Mouse (Mus musculus) heart, embryonic 12.5 days (tissue): Measurements from ENCODE around the gene Napepld. TPM values are rescaled to one million over a fixed set of nuclear protein-coding genes. Genes with fewer than 3 reads are reported as not detected.
A peak's percentile ranks its signal among the peaks of the same experiment; 100 is the strongest.

ENCODE experiments used
- ATAC-seq: fragments of 200-750 bp; cut with Nextera tagmentation; 2 replicates; pipeline ENCODE4 v1.8.0; 2017; ENCODE audit warnings: moderate TSS enrichment, moderate library complexity; ENCODE audit not compliant: insufficient number of reproducible peaks, low FRiP score
- H3K27ac ChIP-seq: fragments of 300-500 bp; sonication (generic); 2 replicates; pipeline ENCODE4 v1.5.1; 2016; ENCODE audit warnings: mild to moderate bottlenecking, moderate library complexity; ENCODE audit not compliant: poor library complexity, severe bottlenecking
- H3K27me3 ChIP-seq: fragments of 300-500 bp; sonication (generic); replicated peaks from 2 replicates; pipeline ENCODE4 v1.6.1; 2016; ENCODE audit warnings: mild to moderate bottlenecking, moderate library complexity
- H3K36me3 ChIP-seq: fragments of 300-500 bp; sonication (generic); 2 replicates; pipeline ENCODE4 v1.6.1; 2016; ENCODE audit warnings: mild to moderate bottlenecking, moderate library complexity
- H3K4me1 ChIP-seq: fragments of 300-500 bp; sonication (generic); replicated peaks from 2 replicates; pipeline ENCODE4 v1.6.1; 2016; ENCODE audit warnings: mild to moderate bottlenecking
- H3K4me2 ChIP-seq: fragments of 300-500 bp; sonication (generic); 2 replicates; pipeline ENCODE4 v1.6.1; 2016; ENCODE audit warnings: mild to moderate bottlenecking, moderate library complexity
- H3K4me3 ChIP-seq: fragments of 300-500 bp; sonication (generic); 2 replicates; pipeline ENCODE4 v1.5.1; 2016; ENCODE audit warnings: mild to moderate bottlenecking
- H3K9ac ChIP-seq: fragments of 300-500 bp; sonication (generic); 2 replicates; pipeline ENCODE4 v1.6.1; 2016; ENCODE audit warnings: mild to moderate bottlenecking, moderate library complexity
- H3K9me3 ChIP-seq: fragments of 300-500 bp; sonication (generic); replicated peaks from 2 replicates; pipeline ENCODE4 v1.6.1; 2016; ENCODE audit warnings: mild to moderate bottlenecking, moderate library complexity
- WGBS: fragments of 180-500 bp; shearing (Covaris S2); methylation state at CpG from one replicate; pipeline ENCODE4 v1.1.7; 2016; 5-methylcytosine and 5-hydroxymethylcytosine counted together
- polyA plus RNA-seq: library from polyadenylated mRNA; unstranded; fragments of >200 nt; fragmentation: Nextera tagmentation; extraction: Ambion mirVana; gene quantifications from 2 replicates; pipeline ENCODE4 v1.2.1, GENCODE M21; 2016

The Napepld gene
- polyA plus RNA-seq, 1 experiment from 2014 or later = 5.4 TPM

DNA sequence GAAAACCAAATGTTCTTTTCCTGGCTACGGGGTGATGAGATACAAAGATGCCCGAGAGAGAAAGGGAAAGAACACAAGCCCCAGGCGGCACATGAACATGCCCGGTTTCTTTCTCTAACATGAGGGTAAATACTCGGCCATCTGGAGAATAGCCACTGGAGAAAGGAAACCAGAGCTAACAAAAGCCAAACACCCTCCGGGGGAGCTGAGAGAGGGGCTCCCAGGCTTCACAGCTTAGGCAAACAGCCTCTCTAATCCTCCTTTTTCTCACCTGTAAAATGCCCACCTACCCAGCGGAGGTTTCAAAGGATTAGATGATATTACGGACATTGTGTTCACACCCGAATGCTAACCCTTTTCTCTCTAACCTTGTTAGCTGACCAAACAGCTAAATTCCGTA is 16.2 kb downstream of the Napepld start:
- 69% methylated on average over 10 of the region's 10 CpGs for WGBS
- no peaks in the 10 kb centered on the region for H3K27me3 ChIP-seq
- no peak overlapping the region for H3K27ac ChIP-seq
- ATAC-seq = no peak
- no peak overlapping the region for H3K4me2 ChIP-seq
- H3K9me3 ChIP-seq = peaks cover 3% of the 10 kb centered on the region
- H3K4me1 ChIP-seq = peaks cover 14% of the 10 kb centered on the region
- H3K36me3 ChIP-seq = no peaks in the 10 kb centered on the region
- H3K4me3 ChIP-seq = no peak overlapping the region
- no peak overlapping the region for H3K9ac ChIP-seq

GRCm38 (mm10) chr5:21683811-21684210 is 17.4 kb downstream of the Napepld start:
- Histone ChIP-seq H3K4me3 (no peak overlapping the region), H3K36me3 (no peaks in the 10 kb centered on the region), H3K27me3 (no peaks in the 10 kb centered on the region), H3K4me2 (no peak overlapping the region), H3K27ac (no peak overlapping the region), H3K9me3 (peaks cover 3% of the 10 kb centered on the region), H3K9ac (no peak overlapping the region), H3K4me1 (peaks cover 16% of the 10 kb centered on the region)
- 88% methylated on average over 9 of the region's 9 CpGs for WGBS
- ATAC-seq = no peak

GRCm38 (mm10) chr5:21680940-21681339 is 20.3 kb downstream of the Napepld start:
- Histone ChIP-seq H3K27ac (no peak overlapping the region), H3K4me1 (peaks cover 16% of the 10 kb centered on the region), H3K4me3 (no peak overlapping the region), H3K27me3 (no peaks in the 10 kb centered on the region), H3K36me3 (peaks cover 9% of the 10 kb centered on the region), H3K9me3 (peaks cover 6% of the 10 kb centered on the region), H3K9ac (no peak overlapping the region), H3K4me2 (0 out of 2 replicates have a peak overlapping the region, but pooled peaks have one; percentile 5)
- ATAC-seq = no peak
- WGBS = 70% methylated on average over 5 of the region's 5 CpGs

- Histone ChIP-seq H3K36me3 (peaks cover 16% of the 10 kb centered on the region), H3K9me3 (peaks cover 6% of the 10 kb centered on the region), H3K27ac (no peak overlapping the region), H3K4me1 (peaks cover 22% of the 10 kb centered on the region), H3K9ac (no peak overlapping the region), H3K27me3 (no peaks in the 10 kb centered on the region), H3K4me2 (no peak overlapping the region), H3K4me3 (no peak overlapping the region)
- WGBS = 78% methylated on average over 4 of the region's 4 CpGs
- ATAC-seq = no peak
These were observed 21.2 kb downstream of the Napepld start for GRCm38 (mm10) chr5:21680029-21680428.

GRCm38 (mm10) chr5:21678363-21678762 is 22.8 kb downstream of the Napepld start:
- 92% methylated on average over 9 of the region's 9 CpGs for WGBS
- Histone ChIP-seq H3K9ac (no peak overlapping the region), H3K4me3 (no peak overlapping the region), H3K9me3 (peaks cover 3% of the 10 kb centered on the region; the same call in 1 of the 2 replicates), H3K36me3 (peaks cover 19% of the 10 kb centered on the region), H3K4me1 (peaks cover 26% of the 10 kb centered on the region), H3K27me3 (no peaks in the 10 kb centered on the region), H3K27ac (no peak overlapping the region), H3K4me2 (no peak overlapping the region)
- ATAC-seq = no peak

GRCm38 (mm10) chr5:21677939-21678338 is 23.3 kb downstream of the Napepld start:
- 88% methylated on average over 6 of the region's 6 CpGs for WGBS
- no peak for ATAC-seq
- H3K9ac ChIP-seq = no peak overlapping the region
- no peak overlapping the region for H3K27ac ChIP-seq
- H3K36me3 ChIP-seq = peaks cover 19% of the 10 kb centered on the region
- H3K27me3 ChIP-seq = no peaks in the 10 kb centered on the region
- H3K4me2 ChIP-seq = no peak overlapping the region
- H3K9me3 ChIP-seq = peaks cover 3% of the 10 kb centered on the region; the same call in 1 of the 2 replicates
- peaks cover 29% of the 10 kb centered on the region for H3K4me1 ChIP-seq
- H3K4me3 ChIP-seq = no peak overlapping the region

DNA sequence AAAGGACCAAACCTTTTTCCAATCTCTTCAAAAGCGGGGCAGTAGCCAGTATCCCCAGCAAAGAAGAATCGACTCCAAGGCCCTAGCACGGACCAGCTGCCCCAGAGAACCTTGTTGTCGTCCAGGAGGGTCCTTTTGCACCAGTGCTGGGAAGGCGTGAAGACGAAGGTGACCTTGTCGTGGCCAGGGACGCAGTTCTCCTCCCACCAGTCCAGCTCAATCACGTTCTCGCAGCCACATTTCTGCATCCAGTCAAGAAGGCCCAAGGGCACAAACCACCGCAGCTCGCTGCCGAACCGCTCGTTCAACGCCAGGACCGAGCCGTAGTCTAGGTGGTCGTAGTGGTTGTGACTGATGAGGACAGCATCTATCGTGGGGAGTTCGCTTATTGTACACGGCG is 25.7 kb downstream of the Napepld start:
- H3K27ac ChIP-seq = no peak overlapping the region
- no peak overlapping the region for H3K9ac ChIP-seq
- H3K27me3 ChIP-seq = no peaks in the 10 kb centered on the region
- H3K4me3 ChIP-seq = no peak overlapping the region
- peaks cover 3% of the 10 kb centered on the region; the same call in 1 of the 2 replicates for H3K9me3 ChIP-seq
- peaks cover 19% of the 10 kb centered on the region for H3K36me3 ChIP-seq
- H3K4me2 ChIP-seq = no peak overlapping the region
- no peak for ATAC-seq
- 91% methylated on average over 23 of the region's 23 CpGs for WGBS
- H3K4me1 ChIP-seq = peaks cover 18% of the 10 kb centered on the region

DNA sequence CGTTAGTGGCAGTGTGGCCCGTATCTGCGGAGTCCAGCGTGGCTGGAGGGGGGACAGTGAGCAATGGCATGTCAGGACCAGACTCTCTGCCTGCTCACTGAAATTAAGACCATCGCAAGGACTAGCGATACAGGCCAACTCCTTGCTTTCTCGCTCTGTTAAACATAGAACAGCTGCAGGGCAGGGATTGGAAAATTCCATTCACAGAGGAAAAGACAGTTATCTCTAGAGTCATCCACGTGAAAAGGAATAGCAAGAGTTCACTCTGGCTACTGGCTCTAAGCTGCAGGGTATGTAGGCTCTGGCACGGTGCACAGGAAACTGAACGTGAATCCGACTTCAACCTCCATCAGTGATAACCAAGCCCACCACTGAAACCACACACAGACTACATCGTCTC is 26.2 kb downstream of the Napepld start:
- Histone ChIP-seq H3K4me1 (peaks cover 15% of the 10 kb centered on the region), H3K4me2 (no peak overlapping the region), H3K9ac (no peak overlapping the region), H3K9me3 (peaks cover 3% of the 10 kb centered on the region; the same call in 1 of the 2 replicates), H3K27ac (no peak overlapping the region), H3K4me3 (no peak overlapping the region), H3K27me3 (no peaks in the 10 kb centered on the region), H3K36me3 (peaks cover 19% of the 10 kb centered on the region)
- 67% methylated on average over 12 of the region's 12 CpGs for WGBS
- no peak for ATAC-seq

- Histone ChIP-seq H3K36me3 (peaks cover 19% of the 10 kb centered on the region), H3K27ac (no peak overlapping the region), H3K9ac (no peak overlapping the region), H3K9me3 (peaks cover 3% of the 10 kb centered on the region; the same call in 1 of the 2 replicates), H3K27me3 (no peaks in the 10 kb centered on the region), H3K4me3 (no peak overlapping the region), H3K4me2 (no peak overlapping the region), H3K4me1 (peaks cover 13% of the 10 kb centered on the region)
- 80% methylated on average over 9 of the region's 9 CpGs for WGBS
- no peak for ATAC-seq
These were observed 27.5 kb downstream of the Napepld start for GRCm38 (mm10) chr5:21673742-21674141.

- no peaks in the 10 kb centered on the region for H3K27me3 ChIP-seq
- H3K9me3 ChIP-seq = peaks cover 2% of the 10 kb centered on the region; the same call in 1 of the 2 replicates
- peak overlapping the region; percentile 20; the same call in 1 of the 2 replicates for H3K4me3 ChIP-seq
- H3K4me1 ChIP-seq = peaks cover 13% of the 10 kb centered on the region
- no peak overlapping the region for H3K9ac ChIP-seq
- peak; percentile 95 for ATAC-seq
- peak overlapping the region; percentile 12; the same call in 1 of the 2 replicates for H3K27ac ChIP-seq
- peak overlapping the region; percentile 57 for H3K4me2 ChIP-seq
- peaks cover 17% of the 10 kb centered on the region for H3K36me3 ChIP-seq
- WGBS = 46% methylated on average over 23 of the region's 23 CpGs
These were observed 28.2 kb downstream of the Napepld start for GRCm38 (mm10) chr5:21672812-21673635.

GRCm38 (mm10) chr5:21669307-21669706 is 31.9 kb downstream of the Napepld start:
- no peak for ATAC-seq
- no peak overlapping the region for H3K9ac ChIP-seq
- WGBS = 87% methylated on average over 2 of the region's 2 CpGs

More at GRCm38 (mm10) chr5:21669307-21669706, 31.9 kb downstream of the Napepld start:
- Histone ChIP-seq H3K4me1 (peaks cover 3% of the 10 kb centered on the region; the same call in 1 of the 2 replicates), H3K9me3 (no peaks in the 10 kb centered on the region), H3K4me3 (no peak overlapping the region), H3K27ac (no peak overlapping the region), H3K36me3 (0 out of 2 replicates have a peak, but pooled peaks cover under 1% of the 10 kb centered on the region), H3K27me3 (no peaks in the 10 kb centered on the region), H3K4me2 (no peak overlapping the region)
